Mouse (Mus musculus) erythroblast, embryonic 14.5 days (primary cell): Measurements from ENCODE around the gene Micall1.

ENCODE experiments used
- GATA1 ChIP-seq: IDR thresholded peaks from 2 replicates; pipeline ENCODE4 v1.6.1; 2012; ENCODE audit warnings: low read length, inconsistent platforms, mixed read lengths
- TAL1 ChIP-seq: IDR thresholded peaks from 3 replicates; pipeline ENCODE4 v1.6.1; 2012; ENCODE audit warnings: low read length, inconsistent platforms, mixed read lengths

- no peak for TF ChIP-seq GATA1
- no peak for TF ChIP-seq TAL1
Measured at GRCm38 (mm10) chr15:79115276-79115675, 6.6 kb downstream of the Micall1 start.
